8 mouse cellular contexts compared by ENCODE assay signal in the genomic region with DNA sequence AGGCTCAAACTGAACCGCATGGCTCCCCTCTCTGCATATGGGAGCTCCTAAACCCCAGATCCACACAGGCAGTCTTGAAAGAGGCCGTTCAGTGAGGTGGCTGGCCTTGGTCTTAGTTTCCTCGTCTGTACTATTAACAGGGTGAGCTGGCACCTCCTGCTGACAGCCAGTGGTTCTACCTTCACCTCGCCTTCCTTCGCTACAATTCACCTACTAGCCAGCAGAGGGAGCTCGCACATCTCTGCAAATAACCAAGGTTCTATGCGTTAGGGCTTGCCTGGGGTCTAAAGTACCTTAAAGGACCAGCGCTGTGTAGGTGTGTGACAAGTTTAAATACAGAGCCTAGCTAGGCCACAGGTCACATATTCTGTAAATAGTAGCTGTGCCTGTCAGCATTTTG. TPM values are rescaled to one million over a fixed set of nuclear protein-coding genes. Genes with fewer than 3 reads are reported as not detected.
A peak's percentile ranks its signal among the peaks of the same experiment; 100 is the strongest.
DNase-seq lines count a peak whose midpoint lies in the region; ATAC-seq lines count a peak whose summit lies in the region.

No protein-coding gene starts in this region.

- H3K4me3 ChIP-seq in heart, embryonic 15.5 days: no peak overlapping the region
- H3K4me3 ChIP-seq in liver, embryonic 11.5 days (ENCODE audit: low read depth, low read length): no peak overlapping the region

- no peak overlapping the region for H3K9ac ChIP-seq in heart, embryonic 15.5 days
- H3K9ac ChIP-seq in liver, embryonic 11.5 days (ENCODE audit: low read depth, low read length): no peak overlapping the region

- no peak overlapping the region for H3K27ac ChIP-seq in heart, embryonic 15.5 days
- no peak overlapping the region for H3K27ac ChIP-seq in liver, embryonic 11.5 days (ENCODE audit: low read depth, low read length)

- no peaks in the 10 kb centered on the region for H3K36me3 ChIP-seq in heart, embryonic 15.5 days
- H3K36me3 ChIP-seq in liver, embryonic 11.5 days (ENCODE audit: control insufficient read depth, insufficient read depth, low read length): no peaks in the 10 kb centered on the region
- no peaks in the 10 kb centered on the region for H3K36me3 ChIP-seq in splenic B cell, adult 2 months (ENCODE audit: control insufficient read depth, insufficient read depth, low read length, poor library complexity, severe bottlenecking)

- no peaks in the 10 kb centered on the region; the same call in 1 of the 2 replicates for H3K27me3 ChIP-seq in heart, embryonic 15.5 days
- no peaks in the 10 kb centered on the region for H3K27me3 ChIP-seq in liver, embryonic 11.5 days (replicated peaks; ENCODE audit: control insufficient read depth, insufficient read depth, low read length)
- H3K27me3 ChIP-seq in splenic B cell, adult 2 months (ENCODE audit: control insufficient read depth, insufficient read depth, low read length, poor library complexity, severe bottlenecking): no peaks in the 10 kb centered on the region; the same call in 1 of the 2 replicates

- 0 out of 2 replicates have a peak, but pooled peaks cover 2% of the 10 kb centered on the region for H3K4me1 ChIP-seq in heart, embryonic 15.5 days (replicated peaks)
- no peaks in the 10 kb centered on the region; the same call in 1 of the 2 replicates for H3K4me1 ChIP-seq in liver, embryonic 11.5 days (replicated peaks; ENCODE audit: control insufficient read depth, insufficient read depth, low read length)

- no peaks in the 10 kb centered on the region for H3K9me3 ChIP-seq in heart, embryonic 15.5 days (replicated peaks)
- H3K9me3 ChIP-seq in liver, embryonic 11.5 days (ENCODE audit: control insufficient read depth, low read length): no peaks in the 10 kb centered on the region

- no peak overlapping the region for H3K4me2 ChIP-seq in heart, embryonic 15.5 days
- no peak overlapping the region for H3K4me2 ChIP-seq in liver, embryonic 11.5 days

- peak; percentile 80 for ATAC-seq in erythroid progenitor cell, adult 5-6 weeks (replicated peaks; ENCODE audit: low FRiP score, poor library complexity, severe bottlenecking)
- peak; percentile 6; the same call in 1 of the 2 replicates for ATAC-seq in heart, embryonic 15.5 days (replicated peaks; ENCODE audit: insufficient number of reproducible peaks, insufficient read depth, low FRiP score, low read depth)
- ATAC-seq in liver, embryonic 11.5 days (replicated peaks; ENCODE audit: low FRiP score): peak; percentile 69

- 7% methylated on average over 8 of the region's 8 CpGs for WGBS in heart, embryonic 15.5 days
- WGBS in liver, embryonic 11.5 days: 6% methylated on average over 8 of the region's 8 CpGs

- DNase-seq in CD4-positive, CD25-positive, alpha-beta regulatory T cell, adult 2 months (ENCODE audit: low read depth, low spot score): peak; percentile 92
- DNase-seq in brain, adult 2 months (ENCODE audit: low read depth, low spot score): peak; percentile 94
- peak; percentile 92 for DNase-seq in kidney, postnatal 10 days
- peak; percentile 77 for DNase-seq in liver, embryonic 11.5 days (ENCODE audit: low spot score)
- DNase-seq in natural killer cell, adult 2 months (ENCODE audit: low spot score in 2 of 2): peak; percentile 77 to 83
- DNase-seq in splenic B cell, adult 2 months (ENCODE audit: low read depth, low spot score): peak; percentile 91

RNA-seq across cellular contexts. Expression of gene Eps8l3, which starts 9.9 kb away (rescaled TPM):
- total RNA-seq in erythroid progenitor cell, adult 5-6 weeks (2015; ENCODE audit: low replicate concordance): not detected in 2 replicates
- total RNA-seq in erythroid progenitor cell, adult 5-6 weeks (2017; ENCODE audit: low replicate concordance): not detected in 2 replicates
- not detected in 2 replicates for polyA plus RNA-seq in heart, embryonic 15.5 days (2015; fragmentation: Nextera tagmentation; extraction: Ambion mirVana)
- polyA plus RNA-seq in liver, embryonic 11.5 days (2014; fragmentation: Nextera tagmentation; extraction: Ambion mirVana): not detected in 2 replicates

RNA-seq across cellular contexts. Expression of gene Gstm5, which starts 28.5 kb away (rescaled TPM):
- total RNA-seq in erythroid progenitor cell, adult 5-6 weeks (2015; ENCODE audit: low replicate concordance): 49.4 and 80.1 TPM in 2 replicates
- total RNA-seq in erythroid progenitor cell, adult 5-6 weeks (2017; ENCODE audit: low replicate concordance): 50.7 and 54.8 TPM in 2 replicates
- 111 and 122 TPM in 2 replicates for polyA plus RNA-seq in heart, embryonic 15.5 days (2015; fragmentation: Nextera tagmentation; extraction: Ambion mirVana)
- polyA plus RNA-seq in liver, embryonic 11.5 days (2014; fragmentation: Nextera tagmentation; extraction: Ambion mirVana): 154 and 167 TPM in 2 replicates

Comparison
In these comparisons a context has a peak if more than half of its experiments do, and no peak if none do; other contexts are left out.
1. ATAC-seq: peak in every context shown above with its lines; median percentile 80 in erythroid progenitor cell, adult 5-6 weeks; 69 in liver, embryonic 11.5 days; 6 in heart, embryonic 15.5 days.